Comparison of ENCODE assay signal across 9 mouse cellular contexts in the genomic region with DNA sequence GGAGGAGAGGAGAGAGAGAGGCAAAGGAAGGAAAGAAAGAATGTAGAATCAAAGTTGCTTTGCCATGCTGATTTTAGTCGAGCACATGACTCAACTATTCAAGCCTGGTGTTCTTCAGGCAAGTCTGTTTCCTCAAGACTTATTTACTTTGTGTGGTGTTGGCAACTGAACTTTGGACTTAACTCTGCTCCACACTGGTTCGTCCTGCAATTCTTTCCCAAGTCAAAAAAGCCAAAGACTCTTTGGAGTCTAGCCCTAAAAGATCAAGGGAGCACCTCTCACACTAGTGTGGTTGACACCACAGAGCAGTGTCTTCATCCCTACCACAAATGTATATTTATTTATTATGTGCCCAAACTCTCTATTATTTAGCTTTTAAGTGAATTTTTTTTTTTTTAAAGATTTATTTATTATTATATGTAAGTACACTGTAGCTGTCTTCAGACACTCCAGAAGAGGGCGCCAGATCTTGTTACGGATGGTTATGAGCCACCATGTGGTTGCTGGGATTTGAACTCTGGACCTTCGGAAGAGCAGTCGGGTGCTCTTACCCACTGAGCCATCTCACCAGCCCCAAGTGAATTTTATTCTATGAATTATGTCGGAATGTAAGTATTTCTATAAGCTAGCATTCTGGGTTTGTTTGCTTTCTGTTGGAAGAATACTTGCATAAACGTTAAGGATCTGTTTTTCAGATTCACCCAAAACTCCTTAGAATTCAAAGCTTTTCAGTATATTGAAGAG. TPM values are rescaled to one million over a fixed set of nuclear protein-coding genes. Genes with fewer than 3 reads are reported as not detected.
DNase-seq lines count a peak whose midpoint lies in the region; ATAC-seq and TF ChIP-seq lines count a peak whose summit lies in the region.
"Had no signal": no experiment of that assay in that cellular context is flagged by ENCODE, and none has a peak within 500 bp of the region (broad histone marks: within the 10 kb centered on the region; RNA-seq: fewer than 3 reads in every experiment).

No protein-coding gene starts in this region.

- no peak for ATAC-seq in forebrain, postnatal 0 days
- no peak for ATAC-seq in limb, embryonic 15.5 days (ENCODE audit: insufficient number of reproducible peaks, low FRiP score, low TSS enrichment, low read depth)

- whole genome bisulfite sequencing in spleen, adult 2 months = 52% methylated on average over 8 of the region's 8 CpGs
- 71% methylated on average over 6 of the region's 8 CpGs for WGBS in forebrain, postnatal 0 days
- 61% methylated on average over 8 of the region's 8 CpGs for WGBS in limb, embryonic 15.5 days

- peak overlapping the region; percentile 52 for H3K4me2 ChIP-seq in forebrain, postnatal 0 days (ENCODE audit: low read depth)
- peak overlapping the region; percentile 40 for H3K4me2 ChIP-seq in limb, embryonic 15.5 days

- H3K27ac ChIP-seq in spleen, adult 2 months (ENCODE audit: insufficient read depth, low read length) = peak overlapping the region; percentile 96; the same call in 1 of the 2 replicates
- H3K27ac ChIP-seq in forebrain, postnatal 0 days (ENCODE audit: low read depth, low read length) = no peak overlapping the region; the same call in 1 of the 2 replicates
- H3K27ac ChIP-seq in limb, embryonic 15.5 days = peak overlapping the region; percentile 100

- no peaks in the 10 kb centered on the region for H3K27me3 ChIP-seq in spleen, adult 2 months (ENCODE audit: control insufficient read depth, insufficient read depth, low read length)
- H3K27me3 ChIP-seq in forebrain, postnatal 0 days (ENCODE audit: insufficient read depth, low read length) = no peaks in the 10 kb centered on the region
- no peaks in the 10 kb centered on the region for H3K27me3 ChIP-seq in limb, embryonic 15.5 days

- no peak for TF ChIP-seq CTCF in spleen, adult 2 months (IDR thresholded peaks at IDR 0.05; ENCODE audit: extremely low read depth, insufficient read depth, insufficient read length, insufficient replicate concordance)
- no peak; the same call in 1 of the 2 replicates for TF ChIP-seq CTCF in forebrain, postnatal 0 days (IDR thresholded peaks at IDR 0.05; ENCODE audit: low read depth)

- no peak for DNase-seq in spleen, adult 2 months (ENCODE audit: low read depth in 1 of 2, low spot score in 2 of 2)
- no peak for DNase-seq in spleen, postnatal 4 days (ENCODE audit: low spot score in 2 of 2)
- no peak for DNase-seq in forebrain, postnatal 0 days
- DNase-seq in yolk sac, embryonic 10.5 days (ENCODE audit: low spot score) = peak; percentile 75
- no peak for DNase-seq in embryo, embryonic 9.5 days (ENCODE audit: extremely low spot score)
- DNase-seq in layer of hippocampus, adult 9-11 months = no peak
- no peak for DNase-seq in cerebellum, postnatal 4 days (ENCODE audit: low spot score in 2 of 2)

- H3K4me1 ChIP-seq in spleen, adult 2 months (ENCODE audit: control insufficient read depth, insufficient read depth, insufficient read length) = peaks cover 8% of the 10 kb centered on the region; the same call in 1 of the 2 replicates
- 0 out of 2 replicates have a peak, but pooled peaks cover 6% of the 10 kb centered on the region for H3K4me1 ChIP-seq in forebrain, postnatal 0 days (ENCODE audit: insufficient read depth)
- H3K4me1 ChIP-seq in limb, embryonic 15.5 days = peaks cover 12% of the 10 kb centered on the region

- peaks cover 3% of the 10 kb centered on the region for H3K36me3 ChIP-seq in spleen, adult 2 months (ENCODE audit: control insufficient read depth, insufficient read depth, low read length)
- peaks cover 10% of the 10 kb centered on the region; the same call in 1 of the 2 replicates for H3K36me3 ChIP-seq in forebrain, postnatal 0 days (ENCODE audit: insufficient read depth)
- peaks cover 18% of the 10 kb centered on the region for H3K36me3 ChIP-seq in limb, embryonic 15.5 days

- no peak for TF ChIP-seq POLR2A in spleen, adult 2 months (IDR thresholded peaks at IDR 0.05; ENCODE audit: low read depth, low read length)

- peak overlapping the region; percentile 87; the same call in 1 of the 2 replicates for H3K4me3 ChIP-seq in spleen, adult 2 months (ENCODE audit: extremely low read depth, insufficient read depth, insufficient read length)
- peak overlapping the region; percentile 96 for H3K4me3 ChIP-seq in forebrain, postnatal 0 days (ENCODE audit: low read depth, low read length)
- H3K4me3 ChIP-seq in limb, embryonic 15.5 days = peak overlapping the region; percentile 84

- H3K9me3 ChIP-seq in forebrain, postnatal 0 days (ENCODE audit: low read length) = no peaks in the 10 kb centered on the region
- H3K9me3 ChIP-seq in limb, embryonic 15.5 days = no peaks in the 10 kb centered on the region

- H3K9ac ChIP-seq in forebrain, postnatal 0 days = no peak overlapping the region
- no peak overlapping the region for H3K9ac ChIP-seq in limb, embryonic 15.5 days

RNA-seq across cellular contexts. Expression of a gene that starts 1.2 kb away (rescaled TPM):
- 36.0 and 40.5 TPM in 2 replicates for polyA plus RNA-seq in spleen, adult 2 months (2012; rRNA removed)
- 80.4 and 93.3 TPM in 2 replicates for total RNA-seq in forebrain, postnatal 0 days (2014; rRNA removed)
- polyA plus RNA-seq in forebrain, postnatal 0 days (2015; fragmentation: Nextera tagmentation; extraction: Ambion mirVana) = 45.9 and 55.1 TPM in 2 replicates
- polyA plus RNA-seq in limb, embryonic 15.5 days (2015; fragmentation: Nextera tagmentation; extraction: Ambion mirVana) = 77.9 and 86.7 TPM in 2 replicates

RNA-seq across cellular contexts. Expression of a gene that starts 31.5 kb away (rescaled TPM):
- polyA plus RNA-seq in spleen, adult 2 months (2012; rRNA removed) = not detected in 2 replicates
- total RNA-seq in forebrain, postnatal 0 days (2014; rRNA removed) = not detected in 2 replicates
- not detected in 2 replicates for polyA plus RNA-seq in forebrain, postnatal 0 days (2015; fragmentation: Nextera tagmentation; extraction: Ambion mirVana)
- 0.19 TPM in 1 of 2 replicates, not detected in the other for polyA plus RNA-seq in limb, embryonic 15.5 days (2015; fragmentation: Nextera tagmentation; extraction: Ambion mirVana)
- total RNA-seq: common myeloid progenitor, adult 5-6 weeks had no signal

RNA-seq across cellular contexts. Expression of a gene that starts 32.2 kb away (rescaled TPM):
- polyA plus RNA-seq in spleen, adult 2 months (2012; rRNA removed) = 28.3 and 32.9 TPM in 2 replicates
- 58.2 and 61.2 TPM in 2 replicates for total RNA-seq in forebrain, postnatal 0 days (2014; rRNA removed)
- polyA plus RNA-seq in forebrain, postnatal 0 days (2015; fragmentation: Nextera tagmentation; extraction: Ambion mirVana) = 54.9 and 62.3 TPM in 2 replicates
- polyA plus RNA-seq in limb, embryonic 15.5 days (2015; fragmentation: Nextera tagmentation; extraction: Ambion mirVana) = 65.7 and 65.8 TPM in 2 replicates
